ENCODE assay signal across 14 mouse cellular contexts in genomic region chr13:48716075-48716474, GRCm38 (mm10). TPM values are rescaled to one million over a fixed set of nuclear protein-coding genes. Genes with fewer than 3 reads are reported as not detected.
DNase-seq lines count a peak whose midpoint lies in the region; ATAC-seq and TF ChIP-seq lines count a peak whose summit lies in the region.
"Had no signal": no experiment of that assay in that cellular context is flagged by ENCODE, and none has a peak within 500 bp of the region (broad histone marks: within the 10 kb centered on the region; RNA-seq: fewer than 3 reads in every experiment).

No protein-coding gene starts in this region.

- H3K4me3 ChIP-seq in heart, adult 2 months, result no peak overlapping the region
- H3K4me3 ChIP-seq in liver, postnatal 0 days (ENCODE audit: low read depth, low read length), result no peak overlapping the region
- no peak overlapping the region for H3K4me3 ChIP-seq in liver, embryonic 11.5 days (ENCODE audit: low read depth, low read length)
- H3K4me3 ChIP-seq in G1E (ENCODE audit: low read depth, low read length), result no peak overlapping the region
- no peak overlapping the region for H3K4me3 ChIP-seq in limb, embryonic 11.5 days (ENCODE audit: low read depth, low read length)
- H3K4me3 ChIP-seq: heart, embryonic 15.5 days; lung, embryonic 15.5 days had no signal

- no peaks in the 10 kb centered on the region for H3K36me3 ChIP-seq in heart, adult 2 months (ENCODE audit: control insufficient read depth, insufficient read depth, low read length)
- no peaks in the 10 kb centered on the region for H3K36me3 ChIP-seq in liver, postnatal 0 days (replicated peaks; ENCODE audit: insufficient read depth, low read length)
- H3K36me3 ChIP-seq in liver, embryonic 11.5 days (ENCODE audit: control insufficient read depth, insufficient read depth, low read length), result no peaks in the 10 kb centered on the region
- no peaks in the 10 kb centered on the region for H3K36me3 ChIP-seq in G1E (replicated peaks)
- H3K36me3 ChIP-seq in limb, embryonic 11.5 days (ENCODE audit: control insufficient read depth, insufficient read depth, low read length), result no peaks in the 10 kb centered on the region
- H3K36me3 ChIP-seq: heart, embryonic 15.5 days; lung, embryonic 15.5 days had no signal

- no peak for TF ChIP-seq EP300 in heart, adult 2 months (IDR thresholded peaks at IDR 0.05; ENCODE audit: insufficient read depth, low read depth, low read length)
- no peak for TF ChIP-seq EP300 in liver, postnatal 0 days (IDR thresholded peaks at IDR 0.05; ENCODE audit: low read depth)

- ATAC-seq in liver, postnatal 0 days, result no peak
- no peak for ATAC-seq in liver, embryonic 11.5 days (replicated peaks; ENCODE audit: low FRiP score)
- no peak for ATAC-seq in G1E (ENCODE audit: extremely low read depth, insufficient number of reproducible peaks, low FRiP score, poor library complexity, severe bottlenecking)
- ATAC-seq in limb, embryonic 11.5 days (ENCODE audit: insufficient number of reproducible peaks, low FRiP score, low TSS enrichment, low read depth), result no peak

- H3K27me3 ChIP-seq in heart, adult 2 months (ENCODE audit: control insufficient read depth, insufficient read depth, low read length), result no peaks in the 10 kb centered on the region
- no peaks in the 10 kb centered on the region for H3K27me3 ChIP-seq in liver, postnatal 0 days (ENCODE audit: insufficient read depth, low read length)
- peaks cover 3% of the 10 kb centered on the region; the same call in 1 of the 2 replicates for H3K27me3 ChIP-seq in liver, embryonic 11.5 days (replicated peaks; ENCODE audit: control insufficient read depth, insufficient read depth, low read length)
- peaks cover 4% of the 10 kb centered on the region; the same call in 1 of the 2 replicates for H3K27me3 ChIP-seq in G1E (ENCODE audit: insufficient read depth, low read length)
- no peaks in the 10 kb centered on the region for H3K27me3 ChIP-seq in limb, embryonic 11.5 days (ENCODE audit: control insufficient read depth, insufficient read depth, low read length)

- no peaks in the 10 kb centered on the region for H3K79me2 ChIP-seq in heart, adult 2 months (replicated peaks; ENCODE audit: control insufficient read depth, insufficient read depth, low read length)

- peak; percentile 58 for TF ChIP-seq CTCF in heart, adult 2 months (IDR thresholded peaks at IDR 0.05)
- TF ChIP-seq CTCF in liver, postnatal 0 days (IDR thresholded peaks at IDR 0.05; ENCODE audit: low read depth), result peak; percentile 58
- peak; percentile 52 for TF ChIP-seq CTCF in G1E (IDR thresholded peaks at IDR 0.05; ENCODE audit: low read depth, low read length)

- H3K9ac ChIP-seq in heart, adult 2 months (ENCODE audit: low read depth, low read length), result no peak overlapping the region
- no peak overlapping the region for H3K9ac ChIP-seq in liver, postnatal 0 days (replicated peaks)
- H3K9ac ChIP-seq in liver, embryonic 11.5 days (ENCODE audit: low read depth, low read length), result no peak overlapping the region
- no peak overlapping the region for H3K9ac ChIP-seq in limb, embryonic 11.5 days (ENCODE audit: low read length)
- H3K9ac ChIP-seq: heart, embryonic 15.5 days; lung, embryonic 15.5 days had no signal

- H3K4me1 ChIP-seq in heart, adult 2 months (ENCODE audit: control insufficient read depth, insufficient read depth, low read length), result no peaks in the 10 kb centered on the region
- H3K4me1 ChIP-seq in liver, postnatal 0 days (ENCODE audit: insufficient read depth), result no peaks in the 10 kb centered on the region
- H3K4me1 ChIP-seq in liver, embryonic 11.5 days (replicated peaks; ENCODE audit: control insufficient read depth, insufficient read depth, low read length), result no peaks in the 10 kb centered on the region; the same call in 1 of the 2 replicates
- no peaks in the 10 kb centered on the region for H3K4me1 ChIP-seq in G1E (ENCODE audit: insufficient read depth, low read depth, low read length)
- H3K4me1 ChIP-seq in limb, embryonic 11.5 days (ENCODE audit: control insufficient read depth, insufficient read depth, low read length), result peaks cover 8% of the 10 kb centered on the region
- H3K4me1 ChIP-seq: heart, embryonic 15.5 days; lung, embryonic 15.5 days had no signal

- intact Hi-C loops in heart, adult 2 months (cut with DNase I), result no loop called here

- H3K9me3 ChIP-seq in liver, postnatal 0 days (ENCODE audit: low read length), result no peaks in the 10 kb centered on the region
- H3K9me3 ChIP-seq in liver, embryonic 11.5 days (ENCODE audit: control insufficient read depth, low read length), result no peaks in the 10 kb centered on the region
- H3K9me3 ChIP-seq in G1E (replicated peaks), result no peaks in the 10 kb centered on the region
- no peaks in the 10 kb centered on the region for H3K9me3 ChIP-seq in limb, embryonic 11.5 days (ENCODE audit: control insufficient read depth, low read length)
- H3K9me3 ChIP-seq: heart, embryonic 15.5 days; lung, embryonic 15.5 days had no signal

- H3K27ac ChIP-seq in heart, adult 2 months, result no peak overlapping the region
- no peak overlapping the region for H3K27ac ChIP-seq in liver, postnatal 0 days (ENCODE audit: low read depth)
- no peak overlapping the region for H3K27ac ChIP-seq in liver, embryonic 11.5 days (ENCODE audit: low read depth, low read length)
- H3K27ac ChIP-seq in limb, embryonic 11.5 days (replicated peaks; ENCODE audit: low read depth, low read length), result no peak overlapping the region
- H3K27ac ChIP-seq: heart, embryonic 15.5 days; lung, embryonic 15.5 days had no signal

- TF ChIP-seq POLR2A in heart, adult 2 months (IDR thresholded peaks at IDR 0.05; ENCODE audit: insufficient read depth, low read depth, low read length), result no peak

- WGBS in heart, adult 2 months, result 55% methylated on average over 4 of the region's 4 CpGs
- 60% methylated on average over 4 of the region's 4 CpGs for WGBS in liver, postnatal 0 days (ENCODE audit: insufficient replicate concordance)
- 56% methylated on average over 4 of the region's 4 CpGs for WGBS in liver, embryonic 11.5 days
- WGBS in limb, embryonic 11.5 days, result 51% methylated on average over 4 of the region's 4 CpGs

- DNase-seq in heart, adult 2 months, result no peak
- DNase-seq in heart, adult 9 months (ENCODE audit: low spot score in 2 of 2), result no peak
- no peak for DNase-seq in liver, postnatal 0 days
- DNase-seq in liver, embryonic 11.5 days (ENCODE audit: low spot score), result no peak
- no peak for DNase-seq in G1E (ENCODE audit: low spot score)
- peak; percentile 56 for DNase-seq in limb, embryonic 11.5 days (ENCODE audit: low spot score)
- no peak for DNase-seq in adrenal gland, postnatal 4 days (ENCODE audit: low spot score in 2 of 2)
- DNase-seq in adrenal gland, adult 8-10 months, result no peak
- DNase-seq: adrenal gland, postnatal 36 days; cerebellum, postnatal 14 days; thymus, postnatal 36 days had no signal

- no peak overlapping the region for H3K4me2 ChIP-seq in liver, postnatal 0 days (ENCODE audit: low read depth, low read length)
- no peak overlapping the region for H3K4me2 ChIP-seq in liver, embryonic 11.5 days
- no peak overlapping the region for H3K4me2 ChIP-seq in limb, embryonic 11.5 days (ENCODE audit: low read depth, severe bottlenecking)
- H3K4me2 ChIP-seq: heart, embryonic 15.5 days; lung, embryonic 15.5 days had no signal

RNA-seq across cellular contexts. Expression of gene Barx1, which starts 53.3 kb away (rescaled TPM):
- total RNA-seq in heart, adult 2 months (2021), result not detected
- 0.14 TPM in 1 of 2 replicates, not detected in the other for polyA plus RNA-seq in heart, adult 2 months (2012; rRNA removed)
- 0.25 and 0.37 TPM in 2 replicates for polyA plus RNA-seq in liver, postnatal 0 days (2015; fragmentation: Nextera tagmentation; extraction: Ambion mirVana)
- 21.2 and 22.3 TPM in 2 replicates for polyA plus RNA-seq in liver, embryonic 11.5 days (2014; fragmentation: Nextera tagmentation; extraction: Ambion mirVana)
- not detected in 2 replicates for total RNA-seq in G1E (2014; fragmentation: Nextera tagmentation)
- total RNA-seq in G1E (2017), result 0.06 TPM in 1 of 2 replicates, not detected in the other
- polyA plus RNA-seq in G1E (2012), result not detected in 2 replicates
- polyA plus RNA-seq in limb, embryonic 11.5 days (2014; fragmentation: Nextera tagmentation; extraction: Ambion mirVana), result 1.3 and 1.4 TPM in 2 replicates
- under 1 TPM in 1 of 2 experiments, not detected in 1; 0.28 TPM for total RNA-seq in adrenal gland, postnatal 4 days (2021)
- not detected for total RNA-seq in adrenal gland, adult 8-10 months (2022)
- total RNA-seq: adrenal gland, postnatal 36 days; monocyte, adult 5-6 weeks had no signal
